In genomic region chr7:24611709-24612108, GRCm38 (mm10) we compare ENCODE assay signal across 8 mouse cellular contexts. TPM values are rescaled to one million over a fixed set of nuclear protein-coding genes. Genes with fewer than 3 reads are reported as not detected.
DNase-seq lines count a peak whose midpoint lies in the region; ATAC-seq and TF ChIP-seq lines count a peak whose summit lies in the region.

No protein-coding gene starts in this region.

- peaks cover 1% of the 10 kb centered on the region; the same call in 1 of the 2 replicates for H3K79me2 ChIP-seq in MEL (ENCODE audit: control insufficient read depth, insufficient read depth, low read length, poor library complexity)

- H3K27me3 ChIP-seq in kidney, adult 2 months (replicated peaks; ENCODE audit: control insufficient read depth, insufficient read depth, low read length), result no peaks in the 10 kb centered on the region
- no peaks in the 10 kb centered on the region for H3K27me3 ChIP-seq in MEL (ENCODE audit: control insufficient read depth in 1 of 2, insufficient read depth in 2 of 2, low read length in 2 of 2)
- H3K27me3 ChIP-seq in forebrain, postnatal 0 days (ENCODE audit: insufficient read depth, low read length), result peaks cover 39% of the 10 kb centered on the region
- peaks cover 11% of the 10 kb centered on the region for H3K27me3 ChIP-seq in liver, embryonic 16.5 days (ENCODE audit: control insufficient read depth, insufficient read depth, low read depth, low read length)

- no peak for TF ChIP-seq CTCF in kidney, adult 2 months (conservative IDR thresholded peaks at IDR 0.05; ENCODE audit: insufficient read depth, insufficient read length, low read depth, low read length)
- no peak for TF ChIP-seq CTCF in MEL (IDR thresholded peaks at IDR 0.05 in 2 of 3, conservative IDR thresholded peaks at IDR 0.05 in 1 of 3; ENCODE audit: control insufficient read depth in 1 of 3, insufficient read depth in 1 of 3, low read depth in 2 of 3, low read length in 3 of 3, poor library complexity in 1 of 3, severe bottlenecking in 1 of 3)
- TF ChIP-seq CTCF in forebrain, postnatal 0 days (IDR thresholded peaks at IDR 0.05; ENCODE audit: low read depth), result no peak

- no peak for ATAC-seq in forebrain, postnatal 0 days
- no peak for ATAC-seq in liver, embryonic 16.5 days (ENCODE audit: low read depth)
- no peak for ATAC-seq in CD4-positive, CD25-positive, alpha-beta regulatory T cell, adult 4 months

- H3K27ac ChIP-seq in kidney, adult 2 months (ENCODE audit: insufficient read depth, low read depth, low read length), result no peak overlapping the region
- no peak overlapping the region for H3K27ac ChIP-seq in MEL (ENCODE audit: control insufficient read depth, low read depth, low read length)
- H3K27ac ChIP-seq in forebrain, postnatal 0 days (ENCODE audit: low read depth, low read length), result no peak overlapping the region
- no peak overlapping the region for H3K27ac ChIP-seq in liver, embryonic 16.5 days (ENCODE audit: low read length)

- peak overlapping the region; percentile 77 for H3K9ac ChIP-seq in MEL (ENCODE audit: control insufficient read depth, low read depth, low read length, poor library complexity, severe bottlenecking)
- no peak overlapping the region for H3K9ac ChIP-seq in forebrain, postnatal 0 days
- peak overlapping the region; percentile 67 for H3K9ac ChIP-seq in liver, embryonic 16.5 days (ENCODE audit: low read depth, low read length)

- DNase-seq in kidney, adult 2 months, result no peak
- DNase-seq in kidney, postnatal 14 days, result no peak
- no peak for DNase-seq in MEL (ENCODE audit: low read depth, low spot score)
- no peak for DNase-seq in forebrain, postnatal 0 days
- no peak for DNase-seq in adrenal gland, adult (ENCODE audit: inconsistent age in 2 of 2, low spot score in 1 of 2)
- DNase-seq in adrenal gland, adult 2 months, result no peak

- no peak overlapping the region for H3K4me2 ChIP-seq in forebrain, postnatal 0 days (ENCODE audit: low read depth)
- H3K4me2 ChIP-seq in liver, embryonic 16.5 days (ENCODE audit: low read depth, low read length), result peak overlapping the region; percentile 86

- no peak for TF ChIP-seq EP300 in MEL (IDR thresholded peaks at IDR 0.05; ENCODE audit: low read depth in 1 of 2, low read length in 2 of 2)

- no peak for TF ChIP-seq RAD21 in MEL (IDR thresholded peaks at IDR 0.05; ENCODE audit: low read depth, low read length)

- H3K4me1 ChIP-seq in kidney, adult 2 months (ENCODE audit: control insufficient read depth, insufficient read depth, low read length), result peaks cover 4% of the 10 kb centered on the region; the same call in 1 of the 2 replicates
- peaks cover 0 to 20% of the 10 kb centered on the region in 2 experiments; a peak in 2 of 4 replicates for H3K4me1 ChIP-seq in MEL (ENCODE audit: control insufficient read depth in 1 of 2, insufficient read depth in 2 of 2, low read length in 2 of 2)
- H3K4me1 ChIP-seq in forebrain, postnatal 0 days (ENCODE audit: insufficient read depth), result no peaks in the 10 kb centered on the region
- peaks cover 22% of the 10 kb centered on the region for H3K4me1 ChIP-seq in liver, embryonic 16.5 days (ENCODE audit: control insufficient read depth, low read depth, low read length)

- WGBS in kidney, adult 2 months, result 25% methylated on average over 7 of the region's 7 CpGs
- WGBS in forebrain, postnatal 0 days, result 17% methylated on average over 7 of the region's 7 CpGs
- 12% methylated on average over 7 of the region's 7 CpGs for WGBS in liver, embryonic 16.5 days (ENCODE audit: insufficient replicate concordance)

- H3K4me3 ChIP-seq in kidney, adult 2 months (ENCODE audit: insufficient read depth, low read depth, low read length), result peak overlapping the region; percentile 96
- peak overlapping the region; percentile 79 to 99 for H3K4me3 ChIP-seq in MEL (ENCODE audit: control insufficient read depth in 1 of 2, insufficient read depth in 1 of 2, low read depth in 2 of 2, low read length in 2 of 2)
- 0 out of 2 replicates have a peak overlapping the region, but pooled peaks have one; percentile 28 for H3K4me3 ChIP-seq in forebrain, postnatal 0 days (ENCODE audit: low read depth, low read length)
- peak overlapping the region; percentile 72 for H3K4me3 ChIP-seq in liver, embryonic 16.5 days (ENCODE audit: low read depth, low read length)

- no peaks in the 10 kb centered on the region for H3K9me3 ChIP-seq in MEL (replicated peaks; ENCODE audit: insufficient read depth, low read length)
- no peaks in the 10 kb centered on the region for H3K9me3 ChIP-seq in forebrain, postnatal 0 days (ENCODE audit: low read length)
- no peaks in the 10 kb centered on the region for H3K9me3 ChIP-seq in liver, embryonic 16.5 days (replicated peaks; ENCODE audit: control insufficient read depth, low read length)

- TF ChIP-seq POLR2A in kidney, adult 2 months (IDR thresholded peaks at IDR 0.05; ENCODE audit: low read depth, low read length), result no peak
- no peak for TF ChIP-seq POLR2A in MEL (IDR thresholded peaks at IDR 0.05; ENCODE audit: control insufficient read depth in 1 of 2, insufficient read depth in 1 of 2, low read depth in 1 of 2, low read length in 2 of 2, poor library complexity in 1 of 2)

- H3K36me3 ChIP-seq in kidney, adult 2 months (ENCODE audit: control insufficient read depth, insufficient read depth, low read length), result no peaks in the 10 kb centered on the region
- peaks cover 0 to 13% of the 10 kb centered on the region in 2 experiments; a peak in 2 of 4 replicates for H3K36me3 ChIP-seq in MEL (ENCODE audit: control insufficient read depth in 1 of 2, insufficient read depth in 2 of 2, low read length in 2 of 2)
- H3K36me3 ChIP-seq in forebrain, postnatal 0 days (ENCODE audit: insufficient read depth), result no peaks in the 10 kb centered on the region; the same call in 1 of the 2 replicates
- no peaks in the 10 kb centered on the region for H3K36me3 ChIP-seq in liver, embryonic 16.5 days (ENCODE audit: control insufficient read depth, insufficient read depth)

TF ChIP-seq in MEL, 35 proteins besides CTCF, POLR2A, EP300 and RAD21 (continues in another document):
- TF ChIP-seq UBTF (IDR thresholded peaks at IDR 0.05; ENCODE audit: borderline replicate concordance, insufficient read depth, low read depth, low read length), result 0 out of 2 replicates have a peak, but pooled peaks have one; percentile 19
- no peak for TF ChIP-seq ETS1 (IDR thresholded peaks at IDR 0.05; ENCODE audit: low read depth, low read length)
- TF ChIP-seq RCOR1 (IDR thresholded peaks at IDR 0.05; ENCODE audit: low read depth, low read length), result no peak
- no peak for TF ChIP-seq ZC3H11A (IDR thresholded peaks at IDR 0.05; ENCODE audit: low read depth, low read length)
- no peak for TF ChIP-seq USF1 (IDR thresholded peaks at IDR 0.05; ENCODE audit: low read depth, low read length)

RNA-seq across cellular contexts. Expression of gene Phldb3, which starts 1.1 kb away (rescaled TPM):
- polyA plus RNA-seq in kidney, adult 2 months (2012; rRNA removed), result 2.8 and 3.1 TPM in 2 replicates
- 6.0 and 6.4 TPM in 2 replicates for total RNA-seq in MEL (2012; rRNA removed)
- polyA plus RNA-seq in MEL (2012; ENCODE audit: insufficient read depth in 1 of 2, insufficient read length in 2 of 2, low read depth in 1 of 2, low replicate concordance in 2 of 2, missing spikeins in 1 of 2), result 10 to 100 TPM in 1 of 2 experiments, not detected in 1; 10.8 TPM
- total RNA-seq in forebrain, postnatal 0 days (2014; rRNA removed), result 0.15 TPM in 1 of 2 replicates, not detected in the other
- polyA plus RNA-seq in forebrain, postnatal 0 days (2015; fragmentation: Nextera tagmentation; extraction: Ambion mirVana), result not detected in 2 replicates
- 0.08 and 0.18 TPM in 2 replicates for polyA plus RNA-seq in liver, embryonic 16.5 days (2015; fragmentation: Nextera tagmentation; extraction: Ambion mirVana)
- polyA plus RNA-seq in CD4-positive, CD25-positive, alpha-beta regulatory T cell, adult 4 months (2017; shearing (Covaris generic)), result under 1 TPM in 1 of 2 experiments, not detected in 1; 0.90 TPM
- 1 to 10 TPM; 3.5 to 8.5 TPM for total RNA-seq in adrenal gland, adult 2 months (2021)
- polyA plus RNA-seq in adrenal gland, adult 2 months (2012; rRNA removed), result 3.9 and 4.4 TPM in 2 replicates

RNA-seq across cellular contexts. Expression of gene Zfp575, which starts 24.3 kb away (rescaled TPM):
- 0.11 and 0.15 TPM in 2 replicates for polyA plus RNA-seq in kidney, adult 2 months (2012; rRNA removed)
- 0.26 and 0.58 TPM in 2 replicates for total RNA-seq in MEL (2012; rRNA removed)
- polyA plus RNA-seq in MEL (2012; ENCODE audit: insufficient read depth in 1 of 2, insufficient read length in 2 of 2, low read depth in 1 of 2, low replicate concordance in 2 of 2, missing spikeins in 1 of 2), result under 1 TPM in 1 of 2 experiments, not detected in 1; 0.50 TPM
- total RNA-seq in forebrain, postnatal 0 days (2014; rRNA removed), result 0.38 and 1.2 TPM in 2 replicates
- 19.4 and 24.8 TPM in 2 replicates for polyA plus RNA-seq in forebrain, postnatal 0 days (2015; fragmentation: Nextera tagmentation; extraction: Ambion mirVana)
- polyA plus RNA-seq in liver, embryonic 16.5 days (2015; fragmentation: Nextera tagmentation; extraction: Ambion mirVana), result 0.25 and 0.30 TPM in 2 replicates
- polyA plus RNA-seq in CD4-positive, CD25-positive, alpha-beta regulatory T cell, adult 4 months (2017; shearing (Covaris generic)), result under 1 TPM in 1 of 2 experiments, not detected in 1; 0.31 TPM
- under 1 TPM; 0.29 to 0.45 TPM for total RNA-seq in adrenal gland, adult 2 months (2021)
- polyA plus RNA-seq in adrenal gland, adult 2 months (2012; rRNA removed), result 0.36 and 0.62 TPM in 2 replicates

RNA-seq across cellular contexts. Expression of gene Ethe1, which starts 24.4 kb away (rescaled TPM):
- polyA plus RNA-seq in kidney, adult 2 months (2012; rRNA removed), result 172 and 173 TPM in 2 replicates
- total RNA-seq in MEL (2012; rRNA removed), result 17.8 and 21.0 TPM in 2 replicates
- polyA plus RNA-seq in MEL (2012; ENCODE audit: insufficient read depth in 1 of 2, insufficient read length in 2 of 2, low read depth in 1 of 2, low replicate concordance in 2 of 2, missing spikeins in 1 of 2), result 10 to 100 TPM in 1 of 2 experiments, not detected in 1; 33.3 TPM
- total RNA-seq in forebrain, postnatal 0 days (2014; rRNA removed), result 24.2 and 25.8 TPM in 2 replicates
- polyA plus RNA-seq in forebrain, postnatal 0 days (2015; fragmentation: Nextera tagmentation; extraction: Ambion mirVana), result 24.3 and 26.8 TPM in 2 replicates
- 26.4 and 26.5 TPM in 2 replicates for polyA plus RNA-seq in liver, embryonic 16.5 days (2015; fragmentation: Nextera tagmentation; extraction: Ambion mirVana)
- 10 to 100 TPM; 13.8 to 19.6 TPM for polyA plus RNA-seq in CD4-positive, CD25-positive, alpha-beta regulatory T cell, adult 4 months (2017; shearing (Covaris generic))
- 10 to 100 TPM; 34.8 to 37.5 TPM for total RNA-seq in adrenal gland, adult 2 months (2021)
- polyA plus RNA-seq in adrenal gland, adult 2 months (2012; rRNA removed), result 32.1 and 33.8 TPM in 2 replicates

RNA-seq across cellular contexts. Expression of gene Lypd3, which starts 24.6 kb away (rescaled TPM):
- 0.06 and 0.67 TPM in 2 replicates for polyA plus RNA-seq in kidney, adult 2 months (2012; rRNA removed)
- not detected in 2 replicates for total RNA-seq in MEL (2012; rRNA removed)
- polyA plus RNA-seq in MEL (2012; ENCODE audit: insufficient read depth in 1 of 2, insufficient read length in 2 of 2, low read depth in 1 of 2, low replicate concordance in 2 of 2, missing spikeins in 1 of 2), result not detected
- total RNA-seq in forebrain, postnatal 0 days (2014; rRNA removed), result 0.23 and 0.33 TPM in 2 replicates
- polyA plus RNA-seq in forebrain, postnatal 0 days (2015; fragmentation: Nextera tagmentation; extraction: Ambion mirVana), result 0.67 and 1.3 TPM in 2 replicates
- 0.05 TPM in 1 of 2 replicates, not detected in the other for polyA plus RNA-seq in liver, embryonic 16.5 days (2015; fragmentation: Nextera tagmentation; extraction: Ambion mirVana)
- not detected for polyA plus RNA-seq in CD4-positive, CD25-positive, alpha-beta regulatory T cell, adult 4 months (2017; shearing (Covaris generic))
- under 1 TPM; 0.79 to 0.84 TPM for total RNA-seq in adrenal gland, adult 2 months (2021)
- polyA plus RNA-seq in adrenal gland, adult 2 months (2012; rRNA removed), result 1.9 TPM in 2 replicates

Comparison
In these comparisons a context has a peak if more than half of its experiments do, and no peak if none do; other contexts are left out.
1. H3K4me3 ChIP-seq: peak in every context shown above with its lines; median percentile 96 in kidney, adult 2 months; 89 in MEL; 72 in liver, embryonic 16.5 days; 28 in forebrain, postnatal 0 days.
2. RNA of gene Zfp575, which starts 24.3 kb away (polyA plus RNA-seq): 19.4 to 24.8 TPM in forebrain, postnatal 0 days; 0.50 TPM in MEL, 0.36 to 0.62 TPM in adrenal gland, adult 2 months, 0.31 TPM in CD4-positive, CD25-positive, alpha-beta regulatory T cell, adult 4 months, 0.25 to 0.30 TPM in liver, embryonic 16.5 days and 0.11 to 0.15 TPM in kidney, adult 2 months; every median in the first group is over 10 times any median in the second.